Mouse (Mus musculus) forebrain, postnatal 0 days (tissue): Measurements from ENCODE around the gene Prdm2. TPM values are rescaled to one million over a fixed set of nuclear protein-coding genes. Genes with fewer than 3 reads are reported as not detected.

Experiments used
- ATAC-seq: fragments of 200-750 bp; cut with Nextera tagmentation; 2 replicates; pipeline ENCODE4 v1.8.0; 2017; ENCODE audit warnings: mild to moderate bottlenecking, moderate library complexity
- DNase-seq: peaks from one replicate; pipeline ENCODE4 v3.0.0-alpha.2; 2015
- H3K27ac ChIP-seq: fragments of 300-500 bp; sonication (generic); 2 replicates; pipeline ENCODE4 v1.5.1; 2014; ENCODE audit warnings: low read depth, mild to moderate bottlenecking, antibody characterized with exemption, low read length, moderate library complexity, mixed read lengths
- H3K27me3 ChIP-seq: fragments of 300-500 bp; sonication (generic); 2 replicates; pipeline ENCODE4 v1.6.1; 2014; ENCODE audit warnings: mild to moderate bottlenecking, low read length, mixed read lengths; ENCODE audit not compliant: insufficient read depth
- H3K36me3 ChIP-seq: fragments of 300-500 bp; sonication (generic); 2 replicates; pipeline ENCODE4 v1.6.1; 2014; ENCODE audit warnings: mild to moderate bottlenecking, moderate library complexity; ENCODE audit not compliant: insufficient read depth
- H3K4me1 ChIP-seq: fragments of 300-500 bp; sonication (generic); 2 replicates; pipeline ENCODE4 v1.6.1; 2014; ENCODE audit warnings: antibody characterized with exemption; ENCODE audit not compliant: insufficient read depth
- H3K4me2 ChIP-seq: fragments of 300-500 bp; sonication (generic); 2 replicates; pipeline ENCODE4 v1.6.1; 2014; ENCODE audit warnings: low read depth, mild to moderate bottlenecking, moderate library complexity
- H3K4me3 ChIP-seq: fragments of 300-500 bp; sonication (generic); 2 replicates; pipeline ENCODE4 v1.5.1; 2014; ENCODE audit warnings: low read depth, low read length, mixed read lengths
- H3K9ac ChIP-seq: fragments of 300-500 bp; sonication (generic); 2 replicates; pipeline ENCODE4 v1.6.1; 2014; ENCODE audit warnings: mild to moderate bottlenecking
- H3K9me3 ChIP-seq: fragments of 300-500 bp; sonication (generic); 2 replicates; pipeline ENCODE4 v1.6.1; 2016; ENCODE audit warnings: low read length
- CTCF ChIP-seq: sonication (generic); IDR thresholded peaks from 2 replicates; pipeline ENCODE4 v1.5.1; 2016; ENCODE audit warnings: antibody characterized with exemption, control low read depth, low read depth
- WGBS: fragments of 180-500 bp; shearing (Covaris S2); extraction: QIAGEN DNeasy Blood & Tissue Kit; methylation state at CpG from one replicate; pipeline ENCODE4 v1.1.7; 2014; 5-methylcytosine and 5-hydroxymethylcytosine counted together
- polyA plus RNA-seq: library from polyadenylated mRNA; unstranded; fragments of >200 nt; fragmentation: Nextera tagmentation; extraction: Ambion mirVana; gene quantifications from 2 replicates; pipeline ENCODE4 v1.2.1, GENCODE M21; 2015
- total RNA-seq: library from RNA; depleted of rRNA; stranded (reverse); fragments of >200 nt; gene quantifications from 2 replicates; pipeline ENCODE4 v1.2.3, GENCODE M21; 2014

The Prdm2 gene
- total and polyA plus RNA-seq, 2 experiments from 2014 or later: 12.1 to 23.7 TPM

DNA sequence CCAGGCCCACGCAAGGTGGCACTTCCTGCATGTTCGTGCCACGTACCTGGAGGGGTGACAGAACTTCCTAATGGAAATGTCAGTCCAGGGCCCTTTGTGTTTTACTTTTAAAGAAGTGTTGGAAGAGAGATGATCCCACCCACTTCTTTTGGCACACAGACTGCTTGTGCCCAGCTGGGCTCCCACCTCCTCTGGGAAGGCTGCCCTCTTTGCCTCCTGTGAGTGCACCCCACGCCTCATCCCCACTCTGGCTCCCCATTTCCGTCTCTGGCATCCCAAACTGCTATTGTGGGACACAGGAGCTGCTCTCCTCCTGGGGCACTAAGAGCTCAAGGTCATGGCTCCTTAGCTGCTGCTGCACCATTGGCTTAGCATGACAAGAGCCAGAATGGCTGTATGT is 100.9 kb downstream of the Prdm2 start:
- Histone ChIP-seq H3K4me1 (no peaks in the 10 kb centered on the region), H3K4me3 (no peak overlapping the region), H3K36me3 (peaks cover 22% of the 10 kb centered on the region), H3K27me3 (no peaks in the 10 kb centered on the region), H3K9ac (no peak overlapping the region), H3K4me2 (no peak overlapping the region), H3K9me3 (no peaks in the 10 kb centered on the region), H3K27ac (no peak overlapping the region)
- no peak for DNase-seq
- WGBS: 82% methylated on average over 5 of the region's 5 CpGs
- no peak for TF ChIP-seq CTCF
- no peak for ATAC-seq

DNA sequence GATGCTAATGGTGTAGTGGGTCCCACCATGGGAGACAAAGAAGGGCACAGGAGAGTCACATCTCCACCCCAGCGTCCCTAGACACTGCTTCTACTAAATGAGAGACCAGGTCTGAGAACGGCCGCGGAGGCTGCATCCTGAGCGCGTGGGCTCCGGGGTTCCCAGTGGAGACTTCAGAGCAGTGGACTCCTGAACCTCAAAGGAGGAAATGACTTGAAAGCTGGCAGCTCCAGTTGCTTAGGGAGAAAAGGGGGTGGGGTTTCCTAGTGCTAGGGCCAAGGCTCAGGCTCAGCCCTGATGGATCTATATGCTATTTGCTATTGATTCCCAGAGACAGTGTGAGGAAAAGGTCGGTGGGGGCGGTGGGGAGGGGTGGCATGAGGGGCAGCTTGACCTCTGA is 104.2 kb downstream of the Prdm2 start:
- no peaks in the 10 kb centered on the region for H3K9me3 ChIP-seq
- no peak overlapping the region for H3K4me2 ChIP-seq
- H3K27me3 ChIP-seq: no peaks in the 10 kb centered on the region
- 72% methylated on average over 9 of the region's 9 CpGs for WGBS
- no peaks in the 10 kb centered on the region for H3K4me1 ChIP-seq
- no peak for TF ChIP-seq CTCF
- no peak overlapping the region for H3K27ac ChIP-seq
- DNase-seq: no peak
- H3K36me3 ChIP-seq: peaks cover 27% of the 10 kb centered on the region
- H3K4me3 ChIP-seq: no peak overlapping the region
- no peak overlapping the region for H3K9ac ChIP-seq
- ATAC-seq: no peak

GRCm38 (mm10) chr4:143106971-143107370 is 105.8 kb downstream of the Prdm2 start:
- no peak overlapping the region for H3K27ac ChIP-seq
- ATAC-seq (no peak), DNase-seq (no peak)
- no peak for TF ChIP-seq CTCF
- WGBS: 85% methylated on average over 6 of the region's 6 CpGs
- H3K36me3 ChIP-seq: peaks cover 27% of the 10 kb centered on the region
- H3K4me2 ChIP-seq: no peak overlapping the region
- no peak overlapping the region for H3K4me3 ChIP-seq
- H3K27me3 ChIP-seq: no peaks in the 10 kb centered on the region
- no peaks in the 10 kb centered on the region for H3K9me3 ChIP-seq
- no peak overlapping the region for H3K9ac ChIP-seq
- H3K4me1 ChIP-seq: no peaks in the 10 kb centered on the region

DNA sequence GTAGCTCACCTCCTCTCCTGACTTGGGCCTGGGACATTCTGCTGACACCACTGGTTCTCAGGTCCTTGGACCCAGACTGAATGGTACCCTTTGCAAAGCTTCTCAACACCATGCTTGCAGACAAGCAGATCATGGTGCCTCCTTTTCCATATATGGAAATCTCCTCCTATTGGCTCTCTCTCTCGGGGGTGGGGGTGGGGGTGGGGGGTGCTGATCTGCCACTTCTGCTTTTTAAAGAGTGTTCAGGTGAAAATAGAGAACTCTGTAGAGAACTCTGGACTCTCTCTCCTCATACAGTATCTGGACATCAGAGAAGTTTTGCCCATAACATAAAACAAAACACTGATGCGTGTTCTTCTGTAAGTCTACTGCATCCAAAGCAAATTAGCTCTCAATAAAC is 106.2 kb downstream of the Prdm2 start:
- WGBS: 84% methylated on average over 2 of the region's 2 CpGs
- peaks cover 27% of the 10 kb centered on the region for H3K36me3 ChIP-seq
- no peaks in the 10 kb centered on the region for H3K27me3 ChIP-seq
- DNase-seq: no peak
- ATAC-seq: no peak
- no peak overlapping the region for H3K4me2 ChIP-seq
- TF ChIP-seq CTCF: no peak
- H3K9me3 ChIP-seq: no peaks in the 10 kb centered on the region
- H3K4me3 ChIP-seq: no peak overlapping the region
- H3K27ac ChIP-seq: no peak overlapping the region
- H3K9ac ChIP-seq: no peak overlapping the region
- H3K4me1 ChIP-seq: no peaks in the 10 kb centered on the region

GRCm38 (mm10) chr4:143104739-143105138 is 108.1 kb downstream of the Prdm2 start:
- no peak for TF ChIP-seq CTCF
- no peak overlapping the region for H3K4me2 ChIP-seq
- no peak overlapping the region for H3K27ac ChIP-seq
- H3K36me3 ChIP-seq: peaks cover 11% of the 10 kb centered on the region; the same call in 1 of the 2 replicates
- H3K9ac ChIP-seq: no peak overlapping the region
- H3K4me3 ChIP-seq: no peak overlapping the region
- DNase-seq: no peak
- 81% methylated on average over 5 of the region's 5 CpGs for WGBS
- no peaks in the 10 kb centered on the region for H3K4me1 ChIP-seq
- ATAC-seq: no peak
- H3K9me3 ChIP-seq: no peaks in the 10 kb centered on the region
- H3K27me3 ChIP-seq: no peaks in the 10 kb centered on the region

GRCm38 (mm10) chr4:143103811-143104210 is 109.0 kb downstream of the Prdm2 start:
- no peak for TF ChIP-seq CTCF
- ATAC-seq (peak; percentile 16; the same call in 1 of the 2 replicates), DNase-seq (no peak)
- no peaks in the 10 kb centered on the region for H3K9me3 ChIP-seq
- H3K27ac ChIP-seq: no peak overlapping the region
- 72% methylated on average over 2 of the region's 2 CpGs for WGBS
- H3K4me3 ChIP-seq: no peak overlapping the region
- H3K4me1 ChIP-seq: no peaks in the 10 kb centered on the region
- no peak overlapping the region for H3K9ac ChIP-seq
- H3K27me3 ChIP-seq: no peaks in the 10 kb centered on the region
- peaks cover 10% of the 10 kb centered on the region; the same call in 1 of the 2 replicates for H3K36me3 ChIP-seq
- H3K4me2 ChIP-seq: no peak overlapping the region

- no peaks in the 10 kb centered on the region for H3K9me3 ChIP-seq
- H3K4me2 ChIP-seq: no peak overlapping the region
- 65% methylated on average over 6 of the region's 6 CpGs for WGBS
- no peak overlapping the region for H3K9ac ChIP-seq
- TF ChIP-seq CTCF: no peak
- no peak overlapping the region for H3K4me3 ChIP-seq
- H3K27me3 ChIP-seq: no peaks in the 10 kb centered on the region
- H3K4me1 ChIP-seq: no peaks in the 10 kb centered on the region
- ATAC-seq (no peak), DNase-seq (no peak)
- no peaks in the 10 kb centered on the region for H3K36me3 ChIP-seq
- no peak overlapping the region for H3K27ac ChIP-seq
Measured at GRCm38 (mm10) chr4:143100157-143100556, 112.6 kb downstream of the Prdm2 start.
